16 mouse cellular contexts compared by ENCODE assay signal in genomic region chrX:152735283-152735682, GRCm38 (mm10). TPM values are rescaled to one million over a fixed set of nuclear protein-coding genes. Genes with fewer than 3 reads are reported as not detected.
"Had no signal": no experiment of that assay in that cellular context is flagged by ENCODE, and none has a peak within 500 bp of the region (broad histone marks: within the 10 kb centered on the region; RNA-seq: fewer than 3 reads in every experiment).

No protein-coding gene starts in this region.

- H3K4me1 ChIP-seq: megakaryocyte, embryonic 14.5 days; midbrain, embryonic 13.5 days; midbrain, embryonic 15.5 days; neural tube, embryonic 12.5 days had no signal

- H3K27me3 ChIP-seq: neural tube, embryonic 12.5 days had no signal

- H3K9me3 ChIP-seq: megakaryocyte, embryonic 14.5 days; midbrain, embryonic 13.5 days; midbrain, embryonic 15.5 days; neural tube, embryonic 12.5 days had no signal

- DNase-seq: lung, adult 18-20 months; lung, embryonic 14.5 days; right cerebral cortex, postnatal 14 days; spleen, adult 18-20 months; thymus, adult 18-20 months; thymus, postnatal 14 days; thymus, postnatal 36 days had no signal

- H3K36me3 ChIP-seq: midbrain, embryonic 13.5 days; midbrain, embryonic 15.5 days; neural tube, embryonic 12.5 days had no signal

- H3K9ac ChIP-seq: lung, embryonic 14.5 days; midbrain, embryonic 13.5 days; midbrain, embryonic 15.5 days; neural tube, embryonic 12.5 days had no signal

- H3K27ac ChIP-seq: midbrain, embryonic 13.5 days; midbrain, embryonic 15.5 days; neural tube, embryonic 12.5 days had no signal

- H3K4me2 ChIP-seq: lung, embryonic 14.5 days; midbrain, embryonic 11.5 days; midbrain, embryonic 13.5 days; midbrain, embryonic 15.5 days; neural tube, embryonic 12.5 days had no signal

- H3K4me3 ChIP-seq: megakaryocyte, embryonic 14.5 days; midbrain, embryonic 13.5 days; midbrain, embryonic 15.5 days; neural tube, embryonic 12.5 days had no signal

- ATAC-seq: midbrain, embryonic 13.5 days; midbrain, embryonic 15.5 days had no signal

RNA-seq across cellular contexts. Expression of gene Shroom2, which starts 34.0 kb away (rescaled TPM):
- total RNA-seq: monocyte, adult 5-6 weeks had no signal

RNA-seq across cellular contexts. Expression of gene Gpr143, which starts 46.4 kb away (rescaled TPM):
- total RNA-seq: midbrain, postnatal 0 days; monocyte, adult 5-6 weeks; neutrophil, adult 5-6 weeks had no signal
- polyA plus RNA-seq: small intestine, adult 2 months had no signal
